Mouse (Mus musculus): ENCODE measurements around the gene Azi2.

DNA sequence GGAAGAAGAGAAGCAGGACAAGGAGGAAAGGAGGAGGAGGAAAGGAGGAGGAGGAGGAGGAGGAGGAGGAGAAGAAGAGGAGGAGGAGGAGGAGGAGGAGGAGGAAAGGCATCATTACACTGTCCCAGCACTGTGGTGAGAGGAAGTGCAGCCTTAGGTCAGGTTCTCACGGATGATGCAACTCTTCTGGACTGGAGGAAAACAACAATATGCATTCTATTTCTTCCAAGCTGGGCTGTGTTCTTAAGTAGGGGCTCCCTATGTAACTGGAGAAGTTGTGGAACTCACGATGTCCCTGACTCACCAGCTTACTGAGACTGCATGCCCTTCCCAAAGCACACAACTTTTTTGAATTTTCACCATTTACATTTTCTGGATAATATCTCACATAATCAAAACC is 8.6 kb upstream of the Azi2 start:
- TF ChIP-seq GATA1 (IDR thresholded peaks at IDR 0.05; ENCODE audit: borderline replicate concordance, low read length) (no peak), CTCF (IDR thresholded peaks at IDR 0.05; ENCODE audit: low read depth, low read length) (no peak)

Measured in G1E (cell line).